Mouse (Mus musculus): Measurements from ENCODE around the gene Sult1a1. TPM values are rescaled to one million over a fixed set of nuclear protein-coding genes. Genes with fewer than 3 reads are reported as not detected.
A peak's percentile ranks its signal among the peaks of the same experiment; 100 is the strongest.

The Sult1a1 gene
- polyA plus RNA-seq, 1 experiment, result 1.6 TPM

- TF ChIP-seq POLR2A (IDR thresholded peaks at IDR 0.05; ENCODE audit: borderline replicate concordance, extremely low read depth, insufficient read depth, insufficient read length, poor library complexity, severe bottlenecking) (no peak), CTCF (IDR thresholded peaks at IDR 0.05; ENCODE audit: borderline replicate concordance, extremely low read depth, insufficient read depth, insufficient read length) (no peak)
- no peak for DNase-seq (ENCODE audit: low read depth)
Observed at GRCm38 (mm10) chr7:126678545-126679341, 2.5 kb upstream of the Sult1a1 start.

- no peak for DNase-seq (ENCODE audit: low read depth)
- TF ChIP-seq POLR2A (IDR thresholded peaks at IDR 0.05; ENCODE audit: borderline replicate concordance, extremely low read depth, insufficient read depth, insufficient read length, poor library complexity, severe bottlenecking) (no peak), CTCF (IDR thresholded peaks at IDR 0.05; ENCODE audit: borderline replicate concordance, extremely low read depth, insufficient read depth, insufficient read length) (no peak)
Observed at GRCm38 (mm10) chr7:126676631-126677220, 494 bp upstream of the Sult1a1 start.

- TF ChIP-seq POLR2A (IDR thresholded peaks at IDR 0.05; ENCODE audit: borderline replicate concordance, extremely low read depth, insufficient read depth, insufficient read length, poor library complexity, severe bottlenecking) (no peak), CTCF (IDR thresholded peaks at IDR 0.05; ENCODE audit: borderline replicate concordance, extremely low read depth, insufficient read depth, insufficient read length) (no peak)
- no peak for DNase-seq (ENCODE audit: low read depth)
Observed at GRCm38 (mm10) chr7:126675104-126675503, 1.1 kb downstream of the Sult1a1 start.

- DNase-seq (ENCODE audit: low read depth), result no peak
- TF ChIP-seq CTCF (IDR thresholded peaks at IDR 0.05; ENCODE audit: borderline replicate concordance, extremely low read depth, insufficient read depth, insufficient read length) (no peak), POLR2A (IDR thresholded peaks at IDR 0.05; ENCODE audit: borderline replicate concordance, extremely low read depth, insufficient read depth, insufficient read length, poor library complexity, severe bottlenecking) (no peak)
Observed at GRCm38 (mm10) chr7:126672111-126672510, 4.1 kb downstream of the Sult1a1 start.

- TF ChIP-seq CTCF (IDR thresholded peaks at IDR 0.05; ENCODE audit: borderline replicate concordance, extremely low read depth, insufficient read depth, insufficient read length) (no peak), POLR2A (IDR thresholded peaks at IDR 0.05; ENCODE audit: borderline replicate concordance, extremely low read depth, insufficient read depth, insufficient read length, poor library complexity, severe bottlenecking) (no peak)
- no peak for DNase-seq (ENCODE audit: low read depth)
Observed at GRCm38 (mm10) chr7:126670152-126670551, 6.1 kb downstream of the Sult1a1 start.

GRCm38 (mm10) chr7:126668452-126668851 lies 7.8 kb downstream of the Sult1a1 start:
- TF ChIP-seq POLR2A (IDR thresholded peaks at IDR 0.05; ENCODE audit: borderline replicate concordance, extremely low read depth, insufficient read depth, insufficient read length, poor library complexity, severe bottlenecking), result no peak
- TF ChIP-seq CTCF (IDR thresholded peaks at IDR 0.05; ENCODE audit: borderline replicate concordance, extremely low read depth, insufficient read depth, insufficient read length), result no peak
- peak; percentile 25 for DNase-seq (ENCODE audit: low read depth)

GRCm38 (mm10) chr7:126667495-126668090 lies 8.6 kb downstream of the Sult1a1 start:
- TF ChIP-seq POLR2A (IDR thresholded peaks at IDR 0.05; ENCODE audit: borderline replicate concordance, extremely low read depth, insufficient read depth, insufficient read length, poor library complexity, severe bottlenecking), result no peak
- DNase-seq (ENCODE audit: low read depth), result no peak

- DNase-seq (ENCODE audit: low read depth), result no peak
- TF ChIP-seq POLR2A (IDR thresholded peaks at IDR 0.05; ENCODE audit: borderline replicate concordance, extremely low read depth, insufficient read depth, insufficient read length, poor library complexity, severe bottlenecking), result no peak
- TF ChIP-seq CTCF (IDR thresholded peaks at IDR 0.05; ENCODE audit: borderline replicate concordance, extremely low read depth, insufficient read depth, insufficient read length), result no peak
Observed at GRCm38 (mm10) chr7:126665269-126665668, 11.0 kb downstream of the Sult1a1 start.

- TF ChIP-seq CTCF (IDR thresholded peaks at IDR 0.05; ENCODE audit: borderline replicate concordance, extremely low read depth, insufficient read depth, insufficient read length), result no peak
- TF ChIP-seq POLR2A (IDR thresholded peaks at IDR 0.05; ENCODE audit: borderline replicate concordance, extremely low read depth, insufficient read depth, insufficient read length, poor library complexity, severe bottlenecking), result no peak
- no peak for DNase-seq (ENCODE audit: low read depth)
Observed at GRCm38 (mm10) chr7:126663646-126664045, 12.6 kb downstream of the Sult1a1 start.

GRCm38 (mm10) chr7:126659771-126660170 lies 16.5 kb downstream of the Sult1a1 start:
- DNase-seq (ENCODE audit: low read depth), result no peak
- TF ChIP-seq POLR2A (IDR thresholded peaks at IDR 0.05; ENCODE audit: borderline replicate concordance, extremely low read depth, insufficient read depth, insufficient read length, poor library complexity, severe bottlenecking) (no peak), CTCF (IDR thresholded peaks at IDR 0.05; ENCODE audit: borderline replicate concordance, extremely low read depth, insufficient read depth, insufficient read length) (no peak)

GRCm38 (mm10) chr7:126657522-126657921 lies 18.7 kb downstream of the Sult1a1 start:
- TF ChIP-seq CTCF (IDR thresholded peaks at IDR 0.05; ENCODE audit: borderline replicate concordance, extremely low read depth, insufficient read depth, insufficient read length), result no peak
- no peak for TF ChIP-seq POLR2A (IDR thresholded peaks at IDR 0.05; ENCODE audit: borderline replicate concordance, extremely low read depth, insufficient read depth, insufficient read length, poor library complexity, severe bottlenecking)
- DNase-seq (ENCODE audit: low read depth), result no peak
